ENCODE assay signal across 9 mouse cellular contexts in genomic region chr8:84647461-84647901, GRCm38 (mm10). TPM values are rescaled to one million over a fixed set of nuclear protein-coding genes. Genes with fewer than 3 reads are reported as not detected.
DNase-seq lines count a peak whose midpoint lies in the region; ATAC-seq and TF ChIP-seq lines count a peak whose summit lies in the region.
"Had no signal": no experiment of that assay in that cellular context is flagged by ENCODE, and none has a peak within 500 bp of the region (broad histone marks: within the 10 kb centered on the region; RNA-seq: fewer than 3 reads in every experiment).

No protein-coding gene starts in this region.

- peak overlapping the region; percentile 38 for H3K4me3 ChIP-seq in heart, embryonic 13.5 days
- H3K4me3 ChIP-seq in embryonic facial prominence, embryonic 14.5 days (ENCODE audit: low read depth, low read length): 0 out of 2 replicates have a peak overlapping the region, but pooled peaks have one; percentile 1
- no peak overlapping the region; the same call in 1 of the 2 replicates for H3K4me3 ChIP-seq in intestine, embryonic 16.5 days (ENCODE audit: low read length)
- H3K4me3 ChIP-seq in thymus, adult 2 months (ENCODE audit: control insufficient read depth, insufficient read depth, low read length): no peak overlapping the region

- WGBS in heart, embryonic 13.5 days: 2% methylated on average over 14 of the region's 14 CpGs
- 4% methylated on average over 14 of the region's 14 CpGs for WGBS in embryonic facial prominence, embryonic 14.5 days
- 4% methylated on average over 14 of the region's 14 CpGs for WGBS in intestine, embryonic 16.5 days
- 53% methylated on average over 14 of the region's 14 CpGs for WGBS in thymus, adult 2 months

- TF ChIP-seq CTCF in thymus, adult 2 months (IDR thresholded peaks at IDR 0.05; ENCODE audit: borderline replicate concordance, control insufficient read depth, extremely low read depth, insufficient read depth, low read length, poor library complexity): no peak

- TF ChIP-seq POLR2A in thymus, adult 2 months (IDR thresholded peaks at IDR 0.05; ENCODE audit: control insufficient read depth, extremely low read depth, insufficient read depth, low read length, poor library complexity): no peak

- peaks cover 18% of the 10 kb centered on the region for H3K4me1 ChIP-seq in heart, embryonic 13.5 days
- peaks cover 7% of the 10 kb centered on the region for H3K4me1 ChIP-seq in embryonic facial prominence, embryonic 14.5 days (ENCODE audit: control insufficient read depth, insufficient read depth, low read length)
- H3K4me1 ChIP-seq in intestine, embryonic 16.5 days (ENCODE audit: control insufficient read depth, insufficient read depth, low read length): peaks cover 8% of the 10 kb centered on the region; the same call in 1 of the 2 replicates
- peaks cover 2% of the 10 kb centered on the region; the same call in 1 of the 2 replicates for H3K4me1 ChIP-seq in thymus, adult 2 months (replicated peaks; ENCODE audit: control insufficient read depth, insufficient read depth, low read length)

- H3K27ac ChIP-seq in heart, embryonic 13.5 days (replicated peaks): peak overlapping the region; percentile 55
- no peak overlapping the region for H3K27ac ChIP-seq in embryonic facial prominence, embryonic 14.5 days (replicated peaks; ENCODE audit: low read depth, low read length)
- H3K27ac ChIP-seq in intestine, embryonic 16.5 days (ENCODE audit: low read length): no peak overlapping the region
- H3K27ac ChIP-seq in thymus, adult 2 months (ENCODE audit: control insufficient read depth, insufficient read depth, low read length): no peak overlapping the region

- no peak; the same call in 1 of the 2 replicates for ATAC-seq in heart, embryonic 13.5 days (ENCODE audit: extremely low read depth, insufficient number of reproducible peaks, low FRiP score, low TSS enrichment)
- peak; percentile 41 for ATAC-seq in embryonic facial prominence, embryonic 14.5 days (ENCODE audit: low read depth)
- ATAC-seq in intestine, embryonic 16.5 days: peak; percentile 49; the same call in 1 of the 2 replicates
- no peak for ATAC-seq in inflammation-experienced regulatory T-cells, adult 6 months

- H3K9me3 ChIP-seq in heart, embryonic 13.5 days: no peaks in the 10 kb centered on the region
- H3K9me3 ChIP-seq in embryonic facial prominence, embryonic 14.5 days (ENCODE audit: control insufficient read depth, low read length): no peaks in the 10 kb centered on the region
- H3K9me3 ChIP-seq in intestine, embryonic 16.5 days (ENCODE audit: control insufficient read depth, low read length): no peaks in the 10 kb centered on the region
- H3K9me3 ChIP-seq: G1E had no signal

- no peaks in the 10 kb centered on the region for H3K36me3 ChIP-seq in heart, embryonic 13.5 days
- H3K36me3 ChIP-seq in embryonic facial prominence, embryonic 14.5 days (ENCODE audit: control insufficient read depth, insufficient read depth, low read length): no peaks in the 10 kb centered on the region
- no peaks in the 10 kb centered on the region for H3K36me3 ChIP-seq in intestine, embryonic 16.5 days (ENCODE audit: control insufficient read depth, insufficient read depth, low read length)
- no peaks in the 10 kb centered on the region for H3K36me3 ChIP-seq in thymus, adult 2 months (ENCODE audit: control insufficient read depth, insufficient read depth, low read length)
- H3K36me3 ChIP-seq: G1E had no signal

- DNase-seq in heart, adult 9 months (ENCODE audit: low spot score in 2 of 2): no peak
- peak; percentile 58 for DNase-seq in embryonic facial prominence, embryonic 14.5 days (ENCODE audit: low spot score)
- peak; percentile 74 for DNase-seq in mesoderm, embryonic 11.5 days (ENCODE audit: low read depth, low spot score)
- no peak for DNase-seq in frontal cortex, adult 2 months (ENCODE audit: extremely low spot score in 1 of 2, low spot score in 1 of 2)
- no peak for DNase-seq in thymus, adult 2 months

- H3K4me2 ChIP-seq in heart, embryonic 13.5 days: peak overlapping the region; percentile 66
- peak overlapping the region; percentile 35 for H3K4me2 ChIP-seq in embryonic facial prominence, embryonic 14.5 days (ENCODE audit: low read depth, low read length)
- H3K4me2 ChIP-seq in intestine, embryonic 16.5 days (ENCODE audit: low read depth, low read length): peak overlapping the region; percentile 33

- H3K27me3 ChIP-seq in heart, embryonic 13.5 days (replicated peaks): no peaks in the 10 kb centered on the region
- no peaks in the 10 kb centered on the region for H3K27me3 ChIP-seq in embryonic facial prominence, embryonic 14.5 days (replicated peaks; ENCODE audit: control insufficient read depth, insufficient read depth, low read length)
- no peaks in the 10 kb centered on the region for H3K27me3 ChIP-seq in intestine, embryonic 16.5 days (replicated peaks; ENCODE audit: control insufficient read depth, insufficient read depth, low read length)
- H3K27me3 ChIP-seq in thymus, adult 2 months (ENCODE audit: control insufficient read depth, insufficient read depth, low read length): no peaks in the 10 kb centered on the region

- H3K9ac ChIP-seq in heart, embryonic 13.5 days: peak overlapping the region; percentile 59
- no peak overlapping the region for H3K9ac ChIP-seq in embryonic facial prominence, embryonic 14.5 days (ENCODE audit: low read depth, low read length)
- 0 out of 2 replicates have a peak overlapping the region, but pooled peaks have one; percentile 31 for H3K9ac ChIP-seq in intestine, embryonic 16.5 days (ENCODE audit: low read depth, low read length)

RNA-seq across cellular contexts. Expression of gene Ier2, which starts 15.2 kb away (rescaled TPM):
- 43.0 and 44.8 TPM in 2 replicates for polyA plus RNA-seq in heart, embryonic 13.5 days (2015; fragmentation: Nextera tagmentation; extraction: Ambion mirVana)
- polyA plus RNA-seq in embryonic facial prominence, embryonic 14.5 days (2014; fragmentation: Nextera tagmentation; extraction: Ambion mirVana): 45.9 and 50.3 TPM in 2 replicates
- polyA plus RNA-seq in intestine, embryonic 16.5 days (2015; fragmentation: Nextera tagmentation; extraction: Ambion mirVana): 77.7 and 78.7 TPM in 2 replicates
- 10 to 100 TPM; 42.4 to 46.3 (median 45.8) TPM for polyA plus RNA-seq in inflammation-experienced regulatory T-cells, adult 6 months (2017; shearing (Covaris generic))
- 11.1 and 21.5 TPM in 2 replicates for polyA plus RNA-seq in frontal cortex, adult 2 months (2012; rRNA removed)
- polyA plus RNA-seq in thymus, adult 2 months (2012; rRNA removed): 29.2 and 33.7 TPM in 2 replicates

RNA-seq across cellular contexts. Expression of gene Trmt1, which starts 38.6 kb away (rescaled TPM):
- 47.6 and 51.6 TPM in 2 replicates for polyA plus RNA-seq in heart, embryonic 13.5 days (2015; fragmentation: Nextera tagmentation; extraction: Ambion mirVana)
- polyA plus RNA-seq in embryonic facial prominence, embryonic 14.5 days (2014; fragmentation: Nextera tagmentation; extraction: Ambion mirVana): 55.8 and 73.2 TPM in 2 replicates
- polyA plus RNA-seq in intestine, embryonic 16.5 days (2015; fragmentation: Nextera tagmentation; extraction: Ambion mirVana): 60.0 and 67.1 TPM in 2 replicates
- polyA plus RNA-seq in inflammation-experienced regulatory T-cells, adult 6 months (2017; shearing (Covaris generic)): 10 to 100 TPM; 28.0 to 61.1 (median 55.5) TPM
- 143 and 157 TPM in 2 replicates for polyA plus RNA-seq in frontal cortex, adult 2 months (2012; rRNA removed)
- 169 and 181 TPM in 2 replicates for polyA plus RNA-seq in thymus, adult 2 months (2012; rRNA removed)

RNA-seq across cellular contexts. Expression of gene Nacc1, which starts 40.2 kb away (rescaled TPM):
- polyA plus RNA-seq in heart, embryonic 13.5 days (2015; fragmentation: Nextera tagmentation; extraction: Ambion mirVana): 15.1 and 15.7 TPM in 2 replicates
- polyA plus RNA-seq in embryonic facial prominence, embryonic 14.5 days (2014; fragmentation: Nextera tagmentation; extraction: Ambion mirVana): 19.7 and 20.1 TPM in 2 replicates
- polyA plus RNA-seq in intestine, embryonic 16.5 days (2015; fragmentation: Nextera tagmentation; extraction: Ambion mirVana): 11.0 and 14.8 TPM in 2 replicates
- polyA plus RNA-seq in inflammation-experienced regulatory T-cells, adult 6 months (2017; shearing (Covaris generic)): 1 to 10 TPM; 9.2 to 9.5 (median 9.4) TPM
- 79.7 and 79.8 TPM in 2 replicates for polyA plus RNA-seq in frontal cortex, adult 2 months (2012; rRNA removed)
- 155 and 182 TPM in 2 replicates for polyA plus RNA-seq in thymus, adult 2 months (2012; rRNA removed)

RNA-seq across cellular contexts. Expression of gene Lyl1, which starts 53.8 kb away (rescaled TPM):
- polyA plus RNA-seq in heart, embryonic 13.5 days (2015; fragmentation: Nextera tagmentation; extraction: Ambion mirVana): 15.4 and 17.1 TPM in 2 replicates
- 5.8 and 6.8 TPM in 2 replicates for polyA plus RNA-seq in embryonic facial prominence, embryonic 14.5 days (2014; fragmentation: Nextera tagmentation; extraction: Ambion mirVana)
- 4.9 and 5.0 TPM in 2 replicates for polyA plus RNA-seq in intestine, embryonic 16.5 days (2015; fragmentation: Nextera tagmentation; extraction: Ambion mirVana)
- polyA plus RNA-seq in inflammation-experienced regulatory T-cells, adult 6 months (2017; shearing (Covaris generic)): 1 to 10 TPM in 2 of 3 experiments, under 1 TPM in 1; 0.20 to 2.7 (median 1.3) TPM
- 2.9 and 4.1 TPM in 2 replicates for polyA plus RNA-seq in frontal cortex, adult 2 months (2012; rRNA removed)
- 7.1 and 7.5 TPM in 2 replicates for polyA plus RNA-seq in thymus, adult 2 months (2012; rRNA removed)

Comparison
In these comparisons a context has a peak if more than half of its experiments do, and no peak if none do; other contexts are left out.
1. ATAC-seq: peak in embryonic facial prominence, embryonic 14.5 days (single experiment) and intestine, embryonic 16.5 days (single experiment); none in heart, embryonic 13.5 days (single experiment) and inflammation-experienced regulatory T-cells, adult 6 months (single experiment).
2. H3K4me3 ChIP-seq: peak in heart, embryonic 13.5 days (single experiment) and embryonic facial prominence, embryonic 14.5 days (single experiment); none in intestine, embryonic 16.5 days (single experiment) and thymus, adult 2 months (single experiment).
3. DNase-seq: peak in embryonic facial prominence, embryonic 14.5 days (single experiment) and mesoderm, embryonic 11.5 days (single experiment); none in heart, adult 9 months (0 of 2), frontal cortex, adult 2 months (0 of 2) and thymus, adult 2 months (single experiment).
4. Peak in every context shown above with its lines, with median percentiles within 50 percentile points of each other: H3K4me2 ChIP-seq.